Mouse (Mus musculus) heart, embryonic 14.5 days (tissue): ENCODE results near the gene Cadm4. TPM values are rescaled to one million over a fixed set of nuclear protein-coding genes. Genes with fewer than 3 reads are reported as not detected.

ENCODE experiments used
- ATAC-seq: fragments of 200-750 bp; cut with Nextera tagmentation; 2 replicates; pipeline ENCODE4 v1.8.0; 2017; ENCODE audit warnings: low read depth, moderate TSS enrichment; ENCODE audit not compliant: insufficient number of reproducible peaks, insufficient read depth, low FRiP score
- H3K27ac ChIP-seq, 2 experiments: fragments of 200-500 bp in 1 of 2; fragments of 300-500 bp in 1 of 2; sonication (generic) in 1 of 2; replicated peaks in 1 of 2; 2 replicates each; pipeline ENCODE4 v1.5.1; 2012 to 2014; ENCODE audit warnings: low read depth in 2 of 2, low read length in 2 of 2, control low read depth in 1 of 2, mild to moderate bottlenecking in 1 of 2, mixed read lengths in 1 of 2; ENCODE audit not compliant: control insufficient read depth in 1 of 2, insufficient read depth in 1 of 2
- H3K27me3 ChIP-seq: fragments of 300-500 bp; sonication (generic); 2 replicates; pipeline ENCODE4 v1.6.1; 2014; ENCODE audit warnings: mild to moderate bottlenecking, low read length, control low read depth; ENCODE audit not compliant: control insufficient read depth, insufficient read depth
- H3K36me3 ChIP-seq: fragments of 300-500 bp; sonication (generic); 2 replicates; pipeline ENCODE4 v1.6.1; 2014; ENCODE audit warnings: mild to moderate bottlenecking, control low read depth, low read length, mixed read lengths; ENCODE audit not compliant: control insufficient read depth, insufficient read depth
- H3K4me1 ChIP-seq, 2 experiments: fragments of 200-500 bp in 1 of 2; fragments of 300-500 bp in 1 of 2; sonication (generic) in 1 of 2; 2 replicates each; pipeline ENCODE4 v1.6.1; 2012 to 2014; ENCODE audit warnings: low read length in 2 of 2, control low read depth in 1 of 2, mixed read lengths in 1 of 2; ENCODE audit not compliant: control insufficient read depth in 2 of 2, insufficient read depth in 2 of 2
- H3K4me2 ChIP-seq: fragments of 300-500 bp; sonication (generic); 2 replicates; pipeline ENCODE4 v1.6.1; 2014; ENCODE audit warnings: mild to moderate bottlenecking, low read length
- H3K4me3 ChIP-seq, 2 experiments: fragments of 200-500 bp in 1 of 2; fragments of 300-500 bp in 1 of 2; sonication (generic) in 1 of 2; 2 replicates each; pipeline ENCODE4 v1.5.1; 2012 to 2014; ENCODE audit warnings: low read length in 2 of 2, mild to moderate bottlenecking in 2 of 2, control low read depth in 1 of 2, low read depth in 1 of 2, moderate library complexity in 1 of 2; ENCODE audit not compliant: control insufficient read depth in 1 of 2, insufficient read depth in 1 of 2
- H3K9ac ChIP-seq: fragments of 300-500 bp; sonication (generic); 2 replicates; pipeline ENCODE4 v1.6.1; 2014; ENCODE audit warnings: mild to moderate bottlenecking, low read length
- H3K9me3 ChIP-seq: fragments of 300-500 bp; sonication (generic); 2 replicates; pipeline ENCODE4 v1.6.1; 2016; ENCODE audit warnings: low read length, control low read depth; ENCODE audit not compliant: control insufficient read depth
- WGBS: fragments of 180-500 bp; shearing (Covaris S2); extraction: QIAGEN DNeasy Blood & Tissue Kit; methylation state at CpG from one replicate; pipeline ENCODE4 v1.1.7; 2014; 5-methylcytosine and 5-hydroxymethylcytosine counted together
- polyA plus RNA-seq: library from polyadenylated mRNA; unstranded; fragments of >200 nt; fragmentation: Nextera tagmentation; extraction: Ambion mirVana; gene quantifications from 2 replicates; pipeline ENCODE4 v1.2.1, GENCODE M21; 2014

Cadm4 gene
- 0.46 and 0.47 TPM in 2 replicates for polyA plus RNA-seq

DNA sequence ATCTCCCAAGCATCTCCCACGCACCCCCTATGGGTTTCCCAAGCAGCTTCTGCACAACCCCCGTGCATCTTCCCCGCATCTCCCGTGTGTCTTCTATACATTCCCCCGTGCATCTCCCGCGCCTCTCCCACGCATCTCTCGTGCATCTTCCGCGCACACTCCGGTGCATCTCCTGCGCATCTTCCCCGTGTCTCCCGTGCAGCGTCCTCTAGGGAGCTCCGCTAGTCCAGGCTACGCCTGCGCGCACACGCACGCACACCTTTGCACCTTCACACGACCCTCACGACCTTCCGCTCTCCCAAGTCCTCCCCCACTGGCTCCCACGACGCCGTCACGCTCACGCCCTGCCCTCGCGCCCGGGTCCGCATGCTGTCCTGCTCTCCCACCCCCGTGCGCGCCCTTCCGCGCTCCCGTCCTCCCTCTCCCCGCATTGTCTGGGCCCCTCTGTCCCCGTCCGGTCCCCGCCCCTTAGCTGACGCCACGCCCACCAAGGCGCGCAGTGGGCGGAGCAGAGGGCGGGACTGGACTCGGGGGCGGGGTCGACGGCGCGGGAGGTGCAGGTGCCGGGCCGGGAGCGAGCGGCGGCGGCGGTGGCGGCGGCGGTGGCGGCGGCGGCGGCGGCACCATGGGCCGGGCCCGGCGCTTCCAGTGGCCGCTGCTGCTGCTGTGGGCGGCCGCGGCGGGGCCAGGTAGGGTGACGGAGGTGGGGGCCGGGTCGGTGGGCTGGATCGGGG, at the start of gene Cadm4:
TSS of gene Cadm4 (plus strand) at position 550 of the 734 bp plus-strand sequence.
- H3K27me3 ChIP-seq = peaks cover 47% of the 10 kb centered on the region

DNA sequence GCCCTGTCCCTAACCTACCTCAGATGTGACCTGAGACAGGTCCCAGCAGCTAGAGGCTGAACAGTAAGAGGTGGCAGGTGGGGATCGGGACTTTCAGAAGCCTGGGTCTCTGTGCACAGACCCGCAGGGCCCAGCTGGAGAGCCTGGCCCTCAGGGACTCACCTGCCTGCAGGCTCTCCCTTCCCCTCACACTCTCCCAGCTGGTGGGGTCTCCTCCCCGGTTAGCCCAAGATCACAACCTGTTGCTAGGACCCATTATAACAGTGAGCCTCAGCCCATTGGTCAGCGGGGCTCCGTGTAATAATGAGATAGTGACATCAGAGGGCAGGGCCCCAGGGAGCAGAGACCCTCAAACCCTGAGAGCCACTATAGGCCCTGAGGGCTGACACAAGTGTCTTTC, 46.5 kb upstream of the Cadm4 start:
- Histone ChIP-seq H3K27me3 (peaks cover 21% of the 10 kb centered on the region), H3K36me3 (no peaks in the 10 kb centered on the region), H3K9me3 (no peaks in the 10 kb centered on the region), H3K9ac (no peak overlapping the region), H3K4me2 (no peak overlapping the region), H3K4me3 (no peak overlapping the region), H3K27ac (no peak overlapping the region), H3K4me1 (peaks cover 7 to 9% of the 10 kb centered on the region in 2 experiments; a peak in 2 of 4 replicates)
- no peak for ATAC-seq
- 79% methylated on average over 5 of the region's 5 CpGs for WGBS

More for the DNA sequence above, at the start of gene Cadm4:
- Histone ChIP-seq H3K9me3 (peaks cover 5% of the 10 kb centered on the region; the same call in 1 of the 2 replicates), H3K4me2 (peak within 1 kb of the TSS; percentile 94), H3K4me3 (peak within 1 kb of the TSS; percentile 47 to 54), H3K36me3 (no peaks in the 10 kb centered on the region), H3K4me1 (peaks cover 0 to 10% of the 10 kb centered on the region in 2 experiments; a peak in 1 of 4 replicates), H3K27ac (no peak within 1 kb of the TSS), H3K9ac (peak within 1 kb of the TSS; percentile 70)
- WGBS = under 1% methylated on average over 50 of the region's 83 CpGs
- peak; percentile 80 for ATAC-seq

- H3K27ac ChIP-seq = peak overlapping the region; percentile 31 to 60; a peak in 3 of 4 replicates
- ATAC-seq = no peak
- peak overlapping the region; percentile 5; the same call in 1 of the 2 replicates for H3K4me2 ChIP-seq
- H3K4me1 ChIP-seq = peaks cover 6 to 8% of the 10 kb centered on the region in 2 experiments; a peak in 2 of 4 replicates
- H3K4me3 ChIP-seq = no peak overlapping the region
- H3K9ac ChIP-seq = no peak overlapping the region
- 31% methylated on average over 10 of the region's 10 CpGs for WGBS
- H3K27me3 ChIP-seq = peaks cover 11% of the 10 kb centered on the region
- H3K36me3 ChIP-seq = no peaks in the 10 kb centered on the region
- H3K9me3 ChIP-seq = no peaks in the 10 kb centered on the region
Observed at GRCm38 (mm10) chr7:24437981-24438380, 43.8 kb upstream of the Cadm4 start.

DNA sequence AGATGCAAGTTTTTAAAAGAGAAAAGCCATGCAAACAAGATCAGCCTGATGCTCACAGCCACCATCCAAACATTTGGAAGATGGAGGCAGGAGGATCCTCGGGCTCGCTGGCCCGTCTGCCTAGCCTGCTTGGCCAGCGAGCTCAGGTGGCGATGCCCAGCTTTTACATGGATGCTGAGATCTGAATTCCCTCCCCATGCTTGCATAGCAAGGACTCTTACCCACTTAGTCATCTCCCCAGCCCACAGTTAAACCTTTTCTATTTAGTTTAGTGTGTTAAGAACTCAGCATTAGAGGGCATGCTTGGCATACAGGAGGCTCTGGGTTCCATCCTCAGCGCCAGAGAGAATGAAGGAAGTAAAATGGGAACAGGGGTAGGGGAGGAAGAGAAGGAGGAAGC, 42.6 kb upstream of the Cadm4 start:
- Histone ChIP-seq H3K9ac (no peak overlapping the region), H3K9me3 (no peaks in the 10 kb centered on the region), H3K4me2 (no peak overlapping the region), H3K4me1 (peaks cover 6 to 8% of the 10 kb centered on the region in 2 experiments; a peak in 2 of 4 replicates), H3K4me3 (no peak overlapping the region), H3K27me3 (no peaks in the 10 kb centered on the region), H3K36me3 (no peaks in the 10 kb centered on the region), H3K27ac (no peak overlapping the region)
- no peak for ATAC-seq
- WGBS = 87% methylated on average over 6 of the region's 6 CpGs

- no peaks in the 10 kb centered on the region for H3K36me3 ChIP-seq
- no peaks in the 10 kb centered on the region for H3K27me3 ChIP-seq
- H3K27ac ChIP-seq = no peak overlapping the region
- 52% methylated on average over 7 of the region's 7 CpGs for WGBS
- no peaks in the 10 kb centered on the region for H3K9me3 ChIP-seq
- no peak overlapping the region for H3K4me3 ChIP-seq
- no peak overlapping the region for H3K9ac ChIP-seq
- peaks cover 6 to 8% of the 10 kb centered on the region in 2 experiments; a peak in 2 of 4 replicates for H3K4me1 ChIP-seq
- ATAC-seq = no peak
- H3K4me2 ChIP-seq = no peak overlapping the region
Observed at GRCm38 (mm10) chr7:24439891-24440290, 41.9 kb upstream of the Cadm4 start.

GRCm38 (mm10) chr7:24441785-24442184, 40.0 kb upstream of the Cadm4 start:
- no peak for ATAC-seq

GRCm38 (mm10) chr7:24442313-24442712, 39.5 kb upstream of the Cadm4 start:
- no peak for ATAC-seq
- WGBS = 50% methylated on average over 8 of the region's 8 CpGs

More at GRCm38 (mm10) chr7:24441785-24442184, 40.0 kb upstream of the Cadm4 start:
- Histone ChIP-seq H3K36me3 (no peaks in the 10 kb centered on the region), H3K9me3 (no peaks in the 10 kb centered on the region), H3K4me2 (no peak overlapping the region), H3K27ac (no peak overlapping the region), H3K4me3 (no peak overlapping the region), H3K9ac (no peak overlapping the region), H3K27me3 (no peaks in the 10 kb centered on the region), H3K4me1 (peaks cover 6 to 8% of the 10 kb centered on the region in 2 experiments; a peak in 2 of 4 replicates)
- WGBS = 15% methylated on average over 1 of the region's 1 CpGs

More at GRCm38 (mm10) chr7:24442313-24442712, 39.5 kb upstream of the Cadm4 start:
- Histone ChIP-seq H3K36me3 (no peaks in the 10 kb centered on the region), H3K9me3 (no peaks in the 10 kb centered on the region), H3K27me3 (no peaks in the 10 kb centered on the region), H3K4me1 (peaks cover 6 to 8% of the 10 kb centered on the region in 2 experiments; a peak in 2 of 4 replicates), H3K27ac (no peak overlapping the region), H3K4me2 (no peak overlapping the region), H3K4me3 (no peak overlapping the region), H3K9ac (no peak overlapping the region)
